Mouse (Mus musculus) CH12.LX (cell line): ENCODE measurements around the gene Gm10961. TPM values are rescaled to one million over a fixed set of nuclear protein-coding genes. Genes with fewer than 3 reads are reported as not detected.

Source experiments
- DNase-seq: peaks from one replicate; pipeline ENCODE4 v3.0.0-alpha.2; 2013; ENCODE audit errors: extremely low read depth
- H3K27ac ChIP-seq: 2 replicates; pipeline ENCODE4 v1.5.1; 2012; ENCODE audit warnings: low read depth, mild to moderate bottlenecking, control low read depth, moderate library complexity; ENCODE audit not compliant: insufficient read depth
- H3K27me3 ChIP-seq: replicated peaks from 2 replicates; pipeline ENCODE3; 2012; ENCODE audit warnings: inconsistent platforms
- H3K36me3 ChIP-seq, 2 experiments: replicated peaks in 1 of 2; 2 replicates each; pipeline versions ENCODE3 to v1.6.1; 2012; ENCODE audit warnings: inconsistent platforms in 1 of 2, low read length in 1 of 2, mild to moderate bottlenecking in 1 of 2, mixed read lengths in 1 of 2, moderate library complexity in 1 of 2; ENCODE audit not compliant: control insufficient read depth in 1 of 2, insufficient read depth in 1 of 2
- H3K4me1 ChIP-seq, 2 experiments: 2 replicates each; pipeline ENCODE4 v1.6.1; 2012; ENCODE audit warnings: inconsistent platforms in 1 of 2, moderate library complexity in 1 of 2; ENCODE audit not compliant: insufficient read depth in 2 of 2, control insufficient read depth in 1 of 2
- H3K4me2 ChIP-seq: 2 replicates; pipeline ENCODE4 v1.6.1; 2012; ENCODE audit warnings: low read depth, mild to moderate bottlenecking, control low read depth; ENCODE audit not compliant: poor library complexity, insufficient read depth, severe bottlenecking
- H3K4me3 ChIP-seq, 3 experiments: fragments of 150-350 bp in 1 of 3; sonication (generic) in 1 of 3; replicated peaks in 1 of 3; 2 replicates each; pipeline versions ENCODE3 to v1.5.1; 2011 to 2012; ENCODE audit warnings: low read depth in 2 of 3, low read length in 2 of 3, mild to moderate bottlenecking in 2 of 3, moderate library complexity in 2 of 3, control low read depth in 1 of 3, improper control_type of control experiment in 1 of 3, inconsistent platforms in 1 of 3, mixed read lengths in 1 of 3; ENCODE audit not compliant: poor library complexity in 1 of 3
- H3K79me2 ChIP-seq: replicated peaks from 2 replicates; pipeline ENCODE4 v1.6.1; 2012; ENCODE audit warnings: mild to moderate bottlenecking, moderate library complexity; ENCODE audit not compliant: control insufficient read depth, poor library complexity, insufficient read depth, severe bottlenecking; ENCODE audit errors: extremely low read depth
- H3K9ac ChIP-seq: 2 replicates; pipeline ENCODE4 v1.6.1; 2012; ENCODE audit warnings: low read depth, mild to moderate bottlenecking, control low read depth, moderate library complexity; ENCODE audit not compliant: insufficient read depth
- H3K9me3 ChIP-seq: replicated peaks from 2 replicates; pipeline ENCODE3; 2012; ENCODE audit warnings: low read length, inconsistent platforms, mixed read lengths
- CHD1 ChIP-seq: IDR thresholded peaks from 2 replicates; pipeline ENCODE4 v1.6.1; 2012; ENCODE audit warnings: low read depth, low read length, improper control_type of control experiment, inconsistent platforms
- EP300 ChIP-seq: IDR thresholded peaks from 2 replicates; pipeline ENCODE4 v1.6.1; 2011; ENCODE audit warnings: low read length, improper control_type of control experiment
- JUN ChIP-seq: IDR thresholded peaks from 2 replicates; pipeline ENCODE4 v1.6.1; 2011; ENCODE audit warnings: low read depth, mild to moderate bottlenecking, low read length, improper control_type of control experiment, moderate library complexity; ENCODE audit not compliant: insufficient read depth
- JUND ChIP-seq: conservative IDR thresholded peaks from 2 replicates; pipeline ENCODE4 v1.6.1; 2011; ENCODE audit warnings: low read depth, low read length, improper control_type of control experiment
- MAFK ChIP-seq: IDR thresholded peaks from 2 replicates; pipeline ENCODE4 v1.6.1; 2011; ENCODE audit warnings: low read length, improper control_type of control experiment; ENCODE audit not compliant: insufficient replicate concordance
- MXI1 ChIP-seq: IDR thresholded peaks from 2 replicates; pipeline ENCODE4 v1.6.1; 2011; ENCODE audit warnings: mild to moderate bottlenecking, low read depth, low read length, improper control_type of control experiment
- MYC ChIP-seq: IDR thresholded peaks from 2 replicates; pipeline ENCODE4 v1.6.1; 2011; ENCODE audit warnings: low read depth, mild to moderate bottlenecking, improper control_type of control experiment, low read length
- TBP ChIP-seq: conservative IDR thresholded peaks from 2 replicates; pipeline ENCODE4 v1.6.1; 2011; ENCODE audit warnings: low read depth, low read length, improper control_type of control experiment
- UBTF ChIP-seq: IDR thresholded peaks from 2 replicates; pipeline ENCODE4 v1.6.1; 2012; ENCODE audit warnings: low read depth, mild to moderate bottlenecking, inconsistent platforms, low read length, improper control_type of control experiment, moderate library complexity
- USF1 ChIP-seq: IDR thresholded peaks from 2 replicates; pipeline ENCODE4 v1.6.1; 2014; ENCODE audit warnings: low read depth, mild to moderate bottlenecking, inconsistent platforms, low read length, improper control_type of control experiment
- USF2 ChIP-seq: conservative IDR thresholded peaks from 2 replicates; pipeline ENCODE4 v1.6.1; 2011; ENCODE audit warnings: low read depth, low read length, improper control_type of control experiment
- ZC3H11A ChIP-seq: IDR thresholded peaks from 2 replicates; pipeline ENCODE4 v1.6.1; 2012; ENCODE audit warnings: low read depth, mild to moderate bottlenecking, inconsistent platforms, low read length, improper control_type of control experiment
- ZMIZ1 ChIP-seq: IDR thresholded peaks from 2 replicates; pipeline ENCODE4 v1.6.1; 2012; ENCODE audit warnings: low read depth, mild to moderate bottlenecking, inconsistent platforms, low read length, improper control_type of control experiment
- dilution Hi-C: fragments of 300-500 bp; cut with MboI; formaldehyde crosslinking; loops from 2 replicates; pipeline ENCODE4 v1.14.3; 2020; ENCODE audit warnings: low sequenced_read_pairs; ENCODE audit not compliant: extremely low pct_unique_long_range_greater_than_20kb, extremely low pct_ligation_motif_present
- in situ Hi-C: fragments of 300-500 bp; cut with MboI; formaldehyde crosslinking; loops from 3 replicates; pipeline ENCODE4 v1.14.3; 2019; ENCODE audit warnings: low sequenced_read_pairs, low pct_ligation_motif_present, low pct_unique_long_range_greater_than_20kb, mixed read lengths
- polyA plus RNA-seq: library from polyadenylated mRNA; unstranded; fragments of >175 nt; gene quantifications from 2 replicates; pipeline ENCODE4 v1.2.1, GENCODE M21; 2012; ENCODE audit warnings: low read depth; ENCODE audit not compliant: insufficient read length
- total RNA-seq, 2 experiments: library from RNA; depleted of rRNA; stranded (reverse); fragments of 300-350 nt in 1 of 2; fragments of >200 nt in 1 of 2; gene quantifications; 2 replicates each; pipeline ENCODE4 v1.2.3; 2012 to 2014

The Gm10961 gene
- total and polyA plus RNA-seq, 3 experiments = not detected

DNA sequence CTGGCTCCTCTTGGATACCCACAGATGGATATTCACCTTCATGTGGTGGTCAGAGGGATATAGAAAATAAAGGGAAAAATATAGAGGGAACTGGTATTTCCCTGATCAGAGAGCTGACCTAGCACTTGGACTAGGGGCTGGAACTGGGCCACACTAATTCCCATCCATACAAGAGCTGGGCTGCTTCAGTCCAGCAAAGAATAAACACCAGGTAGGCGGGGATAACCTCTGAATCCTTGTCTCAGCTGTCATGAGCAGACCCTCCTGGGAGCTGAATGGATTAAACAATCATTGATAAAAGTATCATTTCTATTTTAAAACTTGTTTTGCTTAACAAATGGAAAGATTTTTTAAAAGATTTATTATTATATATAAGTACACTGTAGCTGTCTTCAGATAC is 39.5 kb upstream of the Gm10961 start:
- no peak for DNase-seq
- in situ Hi-C loops = no loop called here
- TF ChIP-seq TBP (no peak), USF1 (no peak), EP300 (no peak), MXI1 (no peak), MAFK (no peak), JUND (no peak), ZMIZ1 (no peak)
- Histone ChIP-seq H3K27me3 (no peaks in the 10 kb centered on the region), H3K36me3 (no peaks in the 10 kb centered on the region), H3K9me3 (peaks cover 16% of the 10 kb centered on the region), H3K4me1 (no peaks in the 10 kb centered on the region), H3K4me2 (no peak overlapping the region), H3K27ac (no peak overlapping the region), H3K4me3 (no peak overlapping the region), H3K79me2 (no peaks in the 10 kb centered on the region), H3K9ac (no peak overlapping the region)
- dilution Hi-C loops = no loop called here

DNA sequence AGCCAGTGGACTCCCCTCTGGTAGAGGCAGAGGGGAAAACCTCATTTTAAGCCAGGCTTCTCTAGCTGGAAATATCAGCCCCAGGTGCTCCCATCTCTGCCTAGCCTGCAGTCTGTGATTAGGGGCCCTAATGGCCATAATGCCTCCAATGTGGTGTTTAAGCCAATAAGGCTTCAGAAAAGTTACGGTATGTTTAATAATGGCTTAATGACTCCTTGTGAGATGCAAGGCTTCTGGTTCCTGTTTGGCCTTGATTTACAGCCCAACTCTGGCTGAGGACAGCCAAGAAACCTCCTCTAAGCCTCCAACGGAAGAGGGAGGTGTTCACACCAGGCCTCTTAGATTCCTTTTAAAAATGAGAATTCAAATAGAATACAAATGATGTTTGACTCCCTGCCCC is 37.5 kb upstream of the Gm10961 start:
- no peak for TF ChIP-seq UBTF
- no peak for TF ChIP-seq MYC
- H3K27ac ChIP-seq = no peak overlapping the region
- no peak for DNase-seq
- dilution Hi-C loops = no loop called here
- peaks cover 19% of the 10 kb centered on the region for H3K9me3 ChIP-seq
- no peak overlapping the region for H3K4me2 ChIP-seq
- in situ Hi-C loops = no loop called here
- no peak overlapping the region for H3K4me3 ChIP-seq
- H3K4me1 ChIP-seq = no peaks in the 10 kb centered on the region
- H3K79me2 ChIP-seq = no peaks in the 10 kb centered on the region
- H3K36me3 ChIP-seq = no peaks in the 10 kb centered on the region
- H3K9ac ChIP-seq = no peak overlapping the region
- no peaks in the 10 kb centered on the region for H3K27me3 ChIP-seq

DNA sequence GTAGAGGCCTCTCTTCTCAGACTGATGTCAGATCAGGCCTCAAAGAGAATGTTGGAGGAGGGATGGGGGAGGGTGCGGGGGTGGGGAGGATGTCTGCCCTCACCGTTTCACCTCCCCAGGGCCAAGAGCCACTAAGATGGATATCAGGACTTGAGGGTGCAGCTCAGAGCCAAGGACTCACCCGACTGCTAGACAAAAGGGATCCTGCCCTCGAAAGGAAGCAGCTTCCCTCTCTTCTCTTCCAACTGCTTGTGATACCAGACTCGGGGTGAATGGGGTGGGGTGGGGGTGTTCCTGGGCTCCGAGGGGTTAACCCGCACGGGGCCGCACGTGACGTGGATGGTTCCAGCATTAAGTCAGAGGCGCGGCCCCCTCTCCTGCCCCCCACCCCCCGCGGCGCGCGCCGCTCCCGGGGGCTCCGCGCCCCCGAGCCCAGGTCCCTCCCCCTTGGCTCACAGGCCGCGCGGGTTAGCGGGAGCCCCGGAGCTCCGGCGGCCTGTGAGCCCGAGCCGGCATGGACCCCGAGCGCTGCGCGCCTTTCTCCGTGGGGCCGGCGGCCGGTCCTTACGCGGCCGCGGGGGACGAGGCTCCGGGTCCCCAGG is 36.4 kb upstream of the Gm10961 start, which contains the start of gene Alx3:
Alx3 (plus strand) TSS at position 370 of the 602 bp plus-strand sequence.
- Histone ChIP-seq H3K4me3 (no peak within 1 kb of the TSS), H3K9ac (no peak within 1 kb of the TSS), H3K27me3 (no peaks in the 10 kb centered on the region), H3K36me3 (no peaks in the 10 kb centered on the region), H3K27ac (no peak within 1 kb of the TSS), H3K4me1 (peaks cover 2 to 7% of the 10 kb centered on the region in 2 experiments; a peak in 2 of 4 replicates), H3K4me2 (no peak within 1 kb of the TSS), H3K9me3 (peaks cover 19% of the 10 kb centered on the region), H3K79me2 (no peaks in the 10 kb centered on the region)
- in situ Hi-C loops (no loop called here), dilution Hi-C loops (no loop called here)
- DNase-seq = no peak
- TF ChIP-seq USF2 (no peak), CHD1 (no peak), JUN (no peak), ZC3H11A (no peak)
